Mouse (Mus musculus): ENCODE measurements around the gene 4930524B15Rik.

DNA sequence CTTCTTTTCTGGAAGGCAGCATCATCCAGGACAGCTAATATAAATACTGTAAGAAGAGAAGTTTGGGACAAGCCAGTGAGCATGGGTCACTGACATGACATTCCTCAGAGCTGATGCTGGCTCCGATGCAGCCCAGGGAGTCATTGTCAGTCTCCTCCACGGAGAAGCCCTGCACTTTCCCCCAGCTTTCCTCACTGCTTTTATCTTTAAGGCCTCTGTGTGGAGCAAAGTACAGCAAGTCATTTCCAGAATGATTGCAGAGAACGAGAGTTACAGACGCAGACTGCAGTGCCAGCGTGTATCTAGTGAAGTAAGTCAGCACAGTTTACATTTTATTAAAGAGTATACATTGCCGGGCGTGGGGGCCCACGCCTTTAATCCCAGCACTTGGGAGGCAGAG lies 9.4 kb downstream of the 4930524B15Rik start:
- no peak for TF ChIP-seq CTCF (IDR thresholded peaks at IDR 0.05)
- TF ChIP-seq POLR2A (IDR thresholded peaks at IDR 0.05; ENCODE audit: insufficient read depth, low read depth, low read length), result no peak
